Mouse (Mus musculus): Measurements from ENCODE around the gene Clec10a. TPM values are rescaled to one million over a fixed set of nuclear protein-coding genes. Genes with fewer than 3 reads are reported as not detected.

The Clec10a gene
- polyA plus RNA-seq, 1 experiment from 2014 or later, result 0.89 TPM

GRCm38 (mm10) chr11:70192157-70192556, 36.2 kb downstream of the Clec10a start:
- no peak overlapping the region for H3K4me3 ChIP-seq (ENCODE audit: low read depth, low read length)
- no peaks in the 10 kb centered on the region for H3K27me3 ChIP-seq (ENCODE audit: control insufficient read depth, insufficient read depth, low read length)
- H3K9ac ChIP-seq (ENCODE audit: low read length), result no peak overlapping the region
- H3K4me1 ChIP-seq (ENCODE audit: control insufficient read depth, insufficient read depth, low read length), result no peaks in the 10 kb centered on the region
- no peaks in the 10 kb centered on the region for H3K9me3 ChIP-seq (ENCODE audit: control insufficient read depth, low read length)
- 85% methylated on average over 4 of the region's 4 CpGs for WGBS
- no peaks in the 10 kb centered on the region for H3K36me3 ChIP-seq (ENCODE audit: control insufficient read depth, insufficient read depth, low read length)
- DNase-seq (ENCODE audit: low spot score, missing footprints) (no peak), ATAC-seq (ENCODE audit: low FRiP score) (no peak)
- no peak overlapping the region for H3K27ac ChIP-seq (ENCODE audit: low read depth, low read length)
- H3K4me2 ChIP-seq, result no peak overlapping the region

- H3K4me1 ChIP-seq (ENCODE audit: control insufficient read depth, insufficient read depth, low read length), result no peaks in the 10 kb centered on the region
- no peak overlapping the region for H3K4me3 ChIP-seq (ENCODE audit: low read depth, low read length)
- ATAC-seq (ENCODE audit: low FRiP score), result no peak
- H3K4me2 ChIP-seq, result no peak overlapping the region
- no peak overlapping the region for H3K9ac ChIP-seq (ENCODE audit: low read length)
- H3K36me3 ChIP-seq (ENCODE audit: control insufficient read depth, insufficient read depth, low read length), result no peaks in the 10 kb centered on the region
- H3K27ac ChIP-seq (ENCODE audit: low read depth, low read length), result no peak overlapping the region
- H3K27me3 ChIP-seq (ENCODE audit: control insufficient read depth, insufficient read depth, low read length), result no peaks in the 10 kb centered on the region
- peak; percentile 79 for DNase-seq (ENCODE audit: low spot score, missing footprints)
- H3K9me3 ChIP-seq (ENCODE audit: control insufficient read depth, low read length), result no peaks in the 10 kb centered on the region
- 68% methylated on average over 11 of the region's 11 CpGs for WGBS
Observed at GRCm38 (mm10) chr11:70193354-70194285, 37.6 kb downstream of the Clec10a start.

GRCm38 (mm10) chr11:70198332-70198731, 42.3 kb downstream of the Clec10a start:
- H3K4me3 ChIP-seq (ENCODE audit: low read depth, low read length), result no peak overlapping the region
- no peak for DNase-seq (ENCODE audit: low spot score, missing footprints)
- no peaks in the 10 kb centered on the region for H3K36me3 ChIP-seq (ENCODE audit: control insufficient read depth, insufficient read depth, low read length)
- WGBS, result 89% methylated on average over 3 of the region's 3 CpGs
- no peak overlapping the region for H3K27ac ChIP-seq (ENCODE audit: low read depth, low read length)
- no peak overlapping the region for H3K9ac ChIP-seq (ENCODE audit: low read length)
- H3K4me1 ChIP-seq (ENCODE audit: control insufficient read depth, insufficient read depth, low read length), result no peaks in the 10 kb centered on the region
- ATAC-seq (ENCODE audit: low FRiP score), result no peak
- no peaks in the 10 kb centered on the region for H3K9me3 ChIP-seq (ENCODE audit: control insufficient read depth, low read length)
- no peaks in the 10 kb centered on the region for H3K27me3 ChIP-seq (ENCODE audit: control insufficient read depth, insufficient read depth, low read length)
- H3K4me2 ChIP-seq, result no peak overlapping the region

- Histone ChIP-seq H3K36me3 (ENCODE audit: control insufficient read depth, insufficient read depth, low read length) (no peaks in the 10 kb centered on the region), H3K4me3 (ENCODE audit: low read depth, low read length) (no peak overlapping the region), H3K27me3 (ENCODE audit: control insufficient read depth, insufficient read depth, low read length) (no peaks in the 10 kb centered on the region), H3K9ac (ENCODE audit: low read length) (no peak overlapping the region), H3K4me1 (ENCODE audit: control insufficient read depth, insufficient read depth, low read length) (no peaks in the 10 kb centered on the region), H3K27ac (ENCODE audit: low read depth, low read length) (no peak overlapping the region), H3K9me3 (ENCODE audit: control insufficient read depth, low read length) (no peaks in the 10 kb centered on the region), H3K4me2 (no peak overlapping the region)
- ATAC-seq (ENCODE audit: low FRiP score), result no peak
- 80% methylated on average over 8 of the region's 8 CpGs for WGBS
- DNase-seq (ENCODE audit: low spot score, missing footprints), result no peak
Observed at GRCm38 (mm10) chr11:70199107-70199506, 43.1 kb downstream of the Clec10a start.

GRCm38 (mm10) chr11:70200036-70200608, 44.1 kb downstream of the Clec10a start:
- Histone ChIP-seq H3K9me3 (ENCODE audit: control insufficient read depth, low read length) (no peaks in the 10 kb centered on the region), H3K36me3 (ENCODE audit: control insufficient read depth, insufficient read depth, low read length) (no peaks in the 10 kb centered on the region), H3K27me3 (ENCODE audit: control insufficient read depth, insufficient read depth, low read length) (no peaks in the 10 kb centered on the region), H3K9ac (ENCODE audit: low read length) (no peak overlapping the region), H3K4me2 (no peak overlapping the region), H3K27ac (ENCODE audit: low read depth, low read length) (no peak overlapping the region), H3K4me3 (ENCODE audit: low read depth, low read length) (no peak overlapping the region), H3K4me1 (ENCODE audit: control insufficient read depth, insufficient read depth, low read length) (no peaks in the 10 kb centered on the region)
- peak; percentile 35 for DNase-seq (ENCODE audit: low spot score, missing footprints)
- 88% methylated on average over 5 of the region's 5 CpGs for WGBS
- no peak for ATAC-seq (ENCODE audit: low FRiP score)

- peak; percentile 96 for DNase-seq (ENCODE audit: low spot score, missing footprints)
- no peak overlapping the region for H3K27ac ChIP-seq (ENCODE audit: low read depth, low read length)
- no peak overlapping the region for H3K4me2 ChIP-seq
- H3K4me1 ChIP-seq (ENCODE audit: control insufficient read depth, insufficient read depth, low read length), result no peaks in the 10 kb centered on the region
- no peak overlapping the region for H3K4me3 ChIP-seq (ENCODE audit: low read depth, low read length)
- H3K9ac ChIP-seq (ENCODE audit: low read length), result no peak overlapping the region
- H3K27me3 ChIP-seq (ENCODE audit: control insufficient read depth, insufficient read depth, low read length), result no peaks in the 10 kb centered on the region
- 36% methylated on average over 5 of the region's 5 CpGs for WGBS
- ATAC-seq (ENCODE audit: low FRiP score), result no peak
- H3K9me3 ChIP-seq (ENCODE audit: control insufficient read depth, low read length), result no peaks in the 10 kb centered on the region
- H3K36me3 ChIP-seq (ENCODE audit: control insufficient read depth, insufficient read depth, low read length), result no peaks in the 10 kb centered on the region
Observed at GRCm38 (mm10) chr11:70201691-70202090, 45.7 kb downstream of the Clec10a start.

- no peaks in the 10 kb centered on the region for H3K27me3 ChIP-seq (ENCODE audit: control insufficient read depth, insufficient read depth, low read length)
- H3K9me3 ChIP-seq (ENCODE audit: control insufficient read depth, low read length), result no peaks in the 10 kb centered on the region
- 80% methylated on average over 2 of the region's 2 CpGs for WGBS
- no peak overlapping the region for H3K4me3 ChIP-seq (ENCODE audit: low read depth, low read length)
- H3K27ac ChIP-seq (ENCODE audit: low read depth, low read length), result no peak overlapping the region
- ATAC-seq (ENCODE audit: low FRiP score) (no peak), DNase-seq (ENCODE audit: low spot score, missing footprints) (no peak)
- no peak overlapping the region for H3K4me2 ChIP-seq
- no peak overlapping the region for H3K9ac ChIP-seq (ENCODE audit: low read length)
- H3K36me3 ChIP-seq (ENCODE audit: control insufficient read depth, insufficient read depth, low read length), result no peaks in the 10 kb centered on the region
- no peaks in the 10 kb centered on the region for H3K4me1 ChIP-seq (ENCODE audit: control insufficient read depth, insufficient read depth, low read length)
Observed at GRCm38 (mm10) chr11:70206801-70207200, 50.8 kb downstream of the Clec10a start.

GRCm38 (mm10) chr11:70207283-70207682, 51.3 kb downstream of the Clec10a start:
- H3K9me3 ChIP-seq (ENCODE audit: control insufficient read depth, low read length), result no peaks in the 10 kb centered on the region
- no peak for DNase-seq (ENCODE audit: low spot score, missing footprints)

GRCm38 (mm10) chr11:70208778-70209388, 52.9 kb downstream of the Clec10a start:
- H3K4me1 ChIP-seq (ENCODE audit: control insufficient read depth, insufficient read depth, low read length), result peaks cover 3% of the 10 kb centered on the region
- no peaks in the 10 kb centered on the region for H3K36me3 ChIP-seq (ENCODE audit: control insufficient read depth, insufficient read depth, low read length)
- 82% methylated on average over 5 of the region's 5 CpGs for WGBS
- no peak overlapping the region for H3K4me3 ChIP-seq (ENCODE audit: low read depth, low read length)
- H3K27me3 ChIP-seq (ENCODE audit: control insufficient read depth, insufficient read depth, low read length), result peaks cover 11% of the 10 kb centered on the region
- H3K27ac ChIP-seq (ENCODE audit: low read depth, low read length), result no peak overlapping the region
- H3K9me3 ChIP-seq (ENCODE audit: control insufficient read depth, low read length), result no peaks in the 10 kb centered on the region
- H3K4me2 ChIP-seq, result no peak overlapping the region
- no peak overlapping the region for H3K9ac ChIP-seq (ENCODE audit: low read length)
- DNase-seq (ENCODE audit: low spot score, missing footprints), result no peak
- ATAC-seq (ENCODE audit: low FRiP score), result no peak

More at GRCm38 (mm10) chr11:70207283-70207682, 51.3 kb downstream of the Clec10a start:
- Histone ChIP-seq H3K9ac (ENCODE audit: low read length) (no peak overlapping the region), H3K4me3 (ENCODE audit: low read depth, low read length) (no peak overlapping the region), H3K4me1 (ENCODE audit: control insufficient read depth, insufficient read depth, low read length) (no peaks in the 10 kb centered on the region), H3K27me3 (ENCODE audit: control insufficient read depth, insufficient read depth, low read length) (no peaks in the 10 kb centered on the region), H3K36me3 (ENCODE audit: control insufficient read depth, insufficient read depth, low read length) (no peaks in the 10 kb centered on the region), H3K27ac (ENCODE audit: low read depth, low read length) (no peak overlapping the region), H3K4me2 (no peak overlapping the region)
- no peak for ATAC-seq (ENCODE audit: low FRiP score)
- 93% methylated on average over 7 of the region's 7 CpGs for WGBS

Measured in midbrain, embryonic 11.5 days (tissue).